Mouse (Mus musculus) neural tube, embryonic 14.5 days (tissue): ENCODE results near the gene Gm11077. TPM values are rescaled to one million over a fixed set of nuclear protein-coding genes. Genes with fewer than 3 reads are reported as not detected.

Source experiments
- ATAC-seq: fragments of 200-750 bp; cut with Nextera tagmentation; 2 replicates; pipeline ENCODE4 v1.8.0; 2017; ENCODE audit warnings: low read depth, mild to moderate bottlenecking, moderate TSS enrichment, moderate library complexity
- H3K27ac ChIP-seq: fragments of 300-500 bp; sonication (generic); 2 replicates; pipeline ENCODE4 v1.5.1; 2014; ENCODE audit warnings: low read depth, mild to moderate bottlenecking, control low read depth, low read length, moderate library complexity, mixed read lengths
- H3K27me3 ChIP-seq: fragments of 300-500 bp; sonication (generic); 2 replicates; pipeline ENCODE4 v1.6.1; 2014; ENCODE audit warnings: low read length; ENCODE audit not compliant: control insufficient read depth, insufficient read depth
- H3K36me3 ChIP-seq: fragments of 300-500 bp; sonication (generic); 2 replicates; pipeline ENCODE4 v1.6.1; 2014; ENCODE audit warnings: low read length, mixed read lengths; ENCODE audit not compliant: control insufficient read depth, insufficient read depth
- H3K4me1 ChIP-seq: fragments of 300-500 bp; sonication (generic); 2 replicates; pipeline ENCODE4 v1.6.1; 2014; ENCODE audit warnings: low read length; ENCODE audit not compliant: control insufficient read depth, insufficient read depth
- H3K4me2 ChIP-seq: fragments of 300-500 bp; sonication (generic); 2 replicates; pipeline ENCODE4 v1.6.1; 2014; ENCODE audit warnings: mild to moderate bottlenecking, low read depth, low read length, control low read depth
- H3K4me3 ChIP-seq: fragments of 300-500 bp; sonication (generic); 2 replicates; pipeline ENCODE4 v1.5.1; 2014; ENCODE audit warnings: low read depth, low read length, control low read depth, mixed read lengths
- H3K9ac ChIP-seq: fragments of 300-500 bp; sonication (generic); replicated peaks from 2 replicates; pipeline ENCODE4 v1.6.1; 2014; ENCODE audit warnings: low read depth, mild to moderate bottlenecking, control low read depth, low read length, mixed read lengths
- H3K9me3 ChIP-seq: fragments of 300-500 bp; sonication (generic); 2 replicates; pipeline ENCODE4 v1.6.1; 2016; ENCODE audit warnings: low read length; ENCODE audit not compliant: control insufficient read depth
- WGBS: fragments of 180-500 bp; shearing (Covaris S2); extraction: QIAGEN DNeasy Blood & Tissue Kit; methylation state at CpG from one replicate; pipeline ENCODE4 v1.1.7; 2014; 5-methylcytosine and 5-hydroxymethylcytosine counted together
- polyA plus RNA-seq: library from polyadenylated mRNA; unstranded; fragments of >200 nt; fragmentation: Nextera tagmentation; extraction: Ambion mirVana; gene quantifications from 2 replicates; pipeline ENCODE4 v1.2.1, GENCODE M21; 2014

The Gm11077 gene
- polyA plus RNA-seq, 1 experiment from 2014 or later = not detected

DNA sequence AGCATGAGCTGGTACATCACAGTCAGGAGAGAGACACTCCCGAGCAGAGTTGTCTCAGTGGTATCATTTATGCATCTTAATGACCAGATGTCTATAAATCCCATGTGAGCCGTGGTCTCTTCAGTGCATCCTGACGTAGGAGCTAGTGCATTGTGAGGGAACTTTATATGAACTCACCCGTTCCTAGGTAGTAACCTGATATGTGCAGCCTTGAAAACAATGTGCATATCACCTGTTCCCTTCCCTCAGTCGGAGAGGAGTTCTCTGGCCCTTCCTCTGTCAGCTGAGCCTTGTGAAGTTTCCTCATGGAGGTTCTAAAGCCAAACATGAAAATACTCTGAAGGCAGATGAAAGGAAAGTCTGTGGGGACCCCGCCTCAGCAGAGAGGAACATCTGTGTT lies 27.8 kb upstream of the Gm11077 start:
- 69% methylated on average over 6 of the region's 6 CpGs for WGBS
- no peaks in the 10 kb centered on the region for H3K9me3 ChIP-seq
- no peak overlapping the region for H3K27ac ChIP-seq
- ATAC-seq = no peak
- H3K4me1 ChIP-seq = peaks cover 1% of the 10 kb centered on the region; the same call in 1 of the 2 replicates
- no peak overlapping the region for H3K4me2 ChIP-seq
- no peak overlapping the region for H3K4me3 ChIP-seq
- no peaks in the 10 kb centered on the region for H3K36me3 ChIP-seq
- no peak overlapping the region for H3K9ac ChIP-seq
- H3K27me3 ChIP-seq = no peaks in the 10 kb centered on the region

DNA sequence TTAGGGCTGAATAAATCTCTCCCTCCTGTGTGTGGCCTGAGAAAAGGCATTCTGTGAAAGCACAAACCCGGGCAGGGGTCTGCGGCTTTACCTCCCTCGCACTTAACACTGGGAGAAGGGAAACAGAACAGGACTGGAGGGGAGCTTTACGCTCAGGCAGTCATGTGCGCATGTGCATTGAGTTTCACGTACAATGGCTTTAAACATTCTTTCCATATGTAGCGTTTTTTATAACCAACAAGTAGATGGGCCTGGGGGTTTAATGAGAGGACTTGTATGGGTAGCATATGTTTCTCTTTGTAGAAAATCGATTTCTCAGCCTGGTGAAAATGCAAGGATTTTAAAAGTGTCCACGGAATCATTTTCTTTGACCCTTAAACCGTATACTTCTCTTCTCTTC lies 24.0 kb upstream of the Gm11077 start:
- Histone ChIP-seq H3K27ac (no peak overlapping the region), H3K27me3 (no peaks in the 10 kb centered on the region), H3K4me3 (no peak overlapping the region), H3K36me3 (no peaks in the 10 kb centered on the region), H3K9me3 (no peaks in the 10 kb centered on the region), H3K9ac (no peak overlapping the region), H3K4me2 (no peak overlapping the region), H3K4me1 (no peaks in the 10 kb centered on the region)
- ATAC-seq = no peak
- 82% methylated on average over 10 of the region's 10 CpGs for WGBS

DNA sequence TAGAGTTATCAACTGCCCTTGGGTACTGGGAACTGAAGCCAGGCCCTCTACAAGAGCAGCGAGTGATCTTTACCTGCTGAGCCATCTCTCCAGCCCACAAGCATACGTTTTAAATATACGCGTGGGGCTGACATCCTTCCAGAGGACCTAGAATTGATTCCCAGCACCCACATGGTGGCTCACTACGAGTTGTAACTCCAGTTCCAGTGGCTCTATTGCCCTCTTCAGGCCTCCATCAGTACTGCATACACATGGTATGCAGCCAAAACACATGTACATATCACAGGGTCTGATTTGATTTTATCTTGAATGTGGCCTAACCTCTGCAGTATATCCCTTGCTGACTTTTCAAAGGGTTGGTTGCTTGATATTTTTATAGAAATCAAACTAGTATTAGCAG lies 23.0 kb upstream of the Gm11077 start:
- WGBS = 90% methylated on average over 5 of the region's 5 CpGs
- Histone ChIP-seq H3K4me2 (no peak overlapping the region), H3K4me3 (no peak overlapping the region), H3K27me3 (no peaks in the 10 kb centered on the region), H3K36me3 (no peaks in the 10 kb centered on the region), H3K9me3 (no peaks in the 10 kb centered on the region), H3K4me1 (no peaks in the 10 kb centered on the region), H3K9ac (no peak overlapping the region), H3K27ac (no peak overlapping the region)
- ATAC-seq = no peak

DNA sequence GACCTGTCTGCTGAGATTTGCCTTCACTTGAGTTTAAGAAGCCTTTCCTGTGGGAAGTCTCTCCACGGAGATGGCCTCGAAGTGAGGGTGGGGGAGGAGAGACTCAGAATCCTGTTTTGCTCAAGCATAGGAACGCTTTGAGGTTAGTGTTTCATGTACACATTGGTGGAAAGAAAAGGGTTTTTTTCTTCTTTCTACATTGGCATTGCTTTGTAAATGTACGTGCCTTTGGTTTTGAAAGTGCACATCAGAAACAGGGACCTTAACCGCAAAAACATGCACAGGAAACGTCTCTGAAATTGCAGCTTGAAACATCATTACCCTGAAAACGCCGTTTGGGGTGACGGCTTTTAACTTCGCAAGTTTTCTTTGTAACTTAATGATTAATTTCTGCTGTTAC lies 21.0 kb upstream of the Gm11077 start:
- Histone ChIP-seq H3K4me2 (no peak overlapping the region), H3K9ac (no peak overlapping the region), H3K27me3 (no peaks in the 10 kb centered on the region), H3K4me1 (no peaks in the 10 kb centered on the region), H3K9me3 (no peaks in the 10 kb centered on the region), H3K4me3 (no peak overlapping the region), H3K27ac (no peak overlapping the region), H3K36me3 (no peaks in the 10 kb centered on the region)
- 81% methylated on average over 10 of the region's 10 CpGs for WGBS
- no peak for ATAC-seq

DNA sequence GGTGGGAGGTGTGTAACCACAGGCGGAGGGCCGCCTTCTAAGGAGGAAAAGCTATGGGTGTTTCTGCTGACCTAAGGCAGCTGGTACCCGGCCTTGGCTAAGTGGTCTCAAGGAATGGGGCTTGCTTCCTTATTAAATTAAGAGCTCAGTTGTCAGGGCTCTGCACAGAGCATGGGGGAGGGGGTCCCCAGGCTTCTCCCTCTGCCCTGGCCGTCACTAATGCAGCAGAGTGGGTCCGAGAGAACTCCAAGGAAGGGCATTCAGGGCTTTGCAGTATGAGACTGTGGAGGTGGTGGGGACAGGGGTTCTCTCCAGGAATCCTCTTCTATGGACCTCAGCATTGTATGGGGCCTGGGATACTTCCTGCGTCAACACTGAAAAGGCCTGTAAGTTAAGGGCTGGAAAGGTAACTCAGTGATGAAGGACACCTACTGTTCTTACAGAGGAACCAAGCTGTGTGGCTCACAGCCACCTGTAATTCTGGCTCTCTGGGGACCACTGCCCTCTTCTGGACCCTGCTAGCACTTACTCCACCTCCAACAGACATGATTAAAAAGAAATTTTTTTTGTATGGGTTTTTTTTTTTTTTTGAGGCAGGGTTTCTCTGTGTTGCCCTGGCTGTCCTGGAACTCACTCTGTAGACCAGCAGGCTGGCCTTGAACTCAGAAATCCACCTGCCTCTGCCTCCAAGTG lies 19.5 kb upstream of the Gm11077 start:
- Histone ChIP-seq H3K4me2 (no peak overlapping the region), H3K9ac (no peak overlapping the region), H3K9me3 (no peaks in the 10 kb centered on the region), H3K36me3 (no peaks in the 10 kb centered on the region), H3K4me1 (no peaks in the 10 kb centered on the region), H3K4me3 (no peak overlapping the region), H3K27ac (no peak overlapping the region), H3K27me3 (no peaks in the 10 kb centered on the region)
- no peak for ATAC-seq
- WGBS = 75% methylated on average over 6 of the region's 6 CpGs

DNA sequence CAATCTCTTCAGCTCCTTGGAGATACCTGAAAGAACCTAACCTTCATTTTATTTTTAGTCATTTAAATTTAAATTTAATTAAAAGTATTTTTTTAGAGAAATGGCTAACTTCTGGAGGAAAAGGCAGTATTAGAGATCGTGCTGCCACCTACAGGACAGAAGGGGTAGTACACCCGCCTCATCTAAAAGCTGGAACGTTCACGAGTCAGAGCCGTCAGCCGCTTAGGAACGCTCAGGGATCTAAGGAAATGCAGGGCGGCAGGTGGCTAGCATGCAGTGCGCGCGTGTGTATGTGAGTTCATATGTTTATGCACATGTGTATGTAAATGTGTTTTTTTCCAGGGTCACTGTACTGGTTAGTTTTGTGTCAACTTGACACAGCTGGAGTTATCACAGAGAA lies 16.3 kb upstream of the Gm11077 start:
- peak; percentile 53; the same call in 1 of the 2 replicates for ATAC-seq
- no peaks in the 10 kb centered on the region for H3K27me3 ChIP-seq
- no peak overlapping the region for H3K9ac ChIP-seq
- 7% methylated on average over 11 of the region's 11 CpGs for WGBS
- no peaks in the 10 kb centered on the region for H3K9me3 ChIP-seq
- H3K4me2 ChIP-seq = no peak overlapping the region
- no peaks in the 10 kb centered on the region for H3K4me1 ChIP-seq
- no peak overlapping the region for H3K4me3 ChIP-seq
- no peak overlapping the region for H3K27ac ChIP-seq
- H3K36me3 ChIP-seq = no peaks in the 10 kb centered on the region

DNA sequence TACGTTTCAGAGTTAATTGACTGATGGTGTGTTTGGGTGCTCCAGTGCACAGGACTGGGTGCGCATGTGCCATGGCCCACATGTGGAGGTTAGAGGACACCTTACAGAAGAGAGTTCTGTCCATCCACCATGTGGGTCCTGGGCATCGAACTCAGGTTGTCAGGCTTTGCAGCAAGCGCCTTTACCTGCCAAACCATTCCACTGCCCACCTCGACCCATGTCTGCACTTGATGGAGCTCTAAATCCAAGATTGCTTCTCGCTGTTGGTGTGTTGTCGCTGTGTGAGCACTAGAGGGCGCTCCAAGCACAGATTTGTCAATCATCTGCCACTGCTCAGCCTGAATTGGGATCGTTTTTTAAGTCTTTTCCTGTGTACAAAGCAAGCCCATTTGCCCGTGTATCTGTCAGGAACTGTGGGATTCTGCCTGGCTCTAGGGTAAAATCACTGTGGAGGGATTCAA lies 14.1 kb upstream of the Gm11077 start:
- Histone ChIP-seq H3K4me1 (no peaks in the 10 kb centered on the region), H3K36me3 (no peaks in the 10 kb centered on the region), H3K27ac (no peak overlapping the region), H3K27me3 (no peaks in the 10 kb centered on the region), H3K9me3 (no peaks in the 10 kb centered on the region), H3K9ac (no peak overlapping the region), H3K4me2 (no peak overlapping the region; the same call in 1 of the 2 replicates), H3K4me3 (no peak overlapping the region)
- peak; percentile 75 for ATAC-seq
- 23% methylated on average over 10 of the region's 10 CpGs for WGBS

DNA sequence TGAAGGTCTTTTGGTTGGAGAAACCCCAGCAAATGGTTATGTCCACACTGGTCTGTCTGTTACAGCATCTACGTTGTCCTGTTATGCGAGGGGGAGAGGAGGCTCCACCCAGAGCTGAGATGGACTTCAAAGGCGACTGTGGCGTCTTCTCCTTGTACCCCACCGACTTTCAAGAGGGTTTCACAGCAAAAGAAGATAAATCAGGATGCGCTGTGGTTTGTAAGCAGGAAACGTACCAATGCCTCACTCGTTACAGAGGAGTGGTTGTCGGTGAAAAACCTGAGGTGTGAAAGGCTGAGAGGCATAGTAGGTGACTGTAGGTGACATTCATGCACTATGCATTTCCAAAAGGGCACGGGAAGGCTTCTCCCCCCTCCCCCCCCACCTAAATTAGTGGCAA lies 7.0 kb upstream of the Gm11077 start:
- Histone ChIP-seq H3K9me3 (no peaks in the 10 kb centered on the region), H3K36me3 (no peaks in the 10 kb centered on the region), H3K9ac (no peak overlapping the region), H3K4me2 (no peak overlapping the region), H3K27ac (no peak overlapping the region), H3K4me1 (no peaks in the 10 kb centered on the region), H3K4me3 (no peak overlapping the region), H3K27me3 (no peaks in the 10 kb centered on the region)
- WGBS = 78% methylated on average over 10 of the region's 10 CpGs
- ATAC-seq = no peak

DNA sequence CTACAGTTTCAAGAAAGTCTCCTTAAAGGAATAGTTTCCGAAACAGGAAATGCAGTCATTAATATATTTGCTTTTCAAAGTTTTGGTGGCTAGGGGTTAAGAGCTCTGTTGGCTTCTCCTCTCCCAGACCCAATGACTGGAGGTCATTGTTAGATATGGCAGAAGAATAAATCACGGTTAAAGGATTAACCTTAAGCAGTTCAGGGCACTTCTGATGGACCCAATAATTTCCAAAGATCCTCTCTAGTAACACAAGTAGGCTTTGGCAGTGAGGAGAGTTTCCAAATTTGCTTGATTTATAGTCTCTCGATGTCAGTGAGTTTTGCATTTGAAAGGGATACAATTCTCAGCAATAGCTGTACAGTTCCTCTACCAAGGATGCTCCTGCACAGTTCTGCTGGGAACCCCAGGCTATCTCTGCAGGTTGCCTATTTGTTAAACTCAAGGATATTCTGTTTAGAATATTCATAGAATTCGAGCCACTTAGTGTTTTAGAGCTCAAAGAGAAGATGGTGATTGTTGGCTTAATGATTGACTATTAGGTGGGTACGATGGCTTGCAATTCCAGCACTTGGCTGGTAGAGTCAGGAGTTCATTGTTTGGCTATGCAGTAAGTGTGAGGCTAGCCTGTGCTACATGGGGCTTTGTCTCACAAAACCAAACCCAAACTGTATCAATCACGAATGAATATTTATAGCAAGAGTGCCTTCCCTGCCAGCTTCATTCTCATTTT lies 1.8 kb downstream of the Gm11077 start:
- H3K4me2 ChIP-seq = no peak overlapping the region

More for the DNA sequence above, 1.8 kb downstream of the Gm11077 start:
- no peaks in the 10 kb centered on the region for H3K4me1 ChIP-seq
- H3K9me3 ChIP-seq = no peaks in the 10 kb centered on the region
- H3K9ac ChIP-seq = no peak overlapping the region
- H3K36me3 ChIP-seq = no peaks in the 10 kb centered on the region
- no peaks in the 10 kb centered on the region for H3K27me3 ChIP-seq
- H3K4me3 ChIP-seq = no peak overlapping the region
- H3K27ac ChIP-seq = no peak overlapping the region
- 59% methylated on average over 6 of the region's 6 CpGs for WGBS
- no peak for ATAC-seq
